Mouse (Mus musculus) ES-Bruce4 (cell line): ENCODE results near the gene Lpin2. TPM values are rescaled to one million over a fixed set of nuclear protein-coding genes. Genes with fewer than 3 reads are reported as not detected.

Source experiments
- H3K27ac ChIP-seq: 2 replicates; pipeline ENCODE4 v1.5.1; 2012; ENCODE audit warnings: low read length, inconsistent platforms; ENCODE audit not compliant: insufficient read depth
- H3K27me3 ChIP-seq: 2 replicates; pipeline ENCODE4 v1.6.1; 2012; ENCODE audit warnings: mild to moderate bottlenecking, low read length, inconsistent platforms; ENCODE audit not compliant: control insufficient read depth, poor library complexity, insufficient read depth, severe bottlenecking
- H3K36me3 ChIP-seq: 2 replicates; pipeline ENCODE4 v1.6.1; 2012; ENCODE audit warnings: inconsistent platforms, mild to moderate bottlenecking, low read length, moderate library complexity; ENCODE audit not compliant: control insufficient read depth, poor library complexity, insufficient read depth, severe bottlenecking
- H3K4me1 ChIP-seq: one replicate; pipeline ENCODE4 v1.8.1; 2011; ENCODE audit warnings: low read length; ENCODE audit not compliant: control insufficient read depth, insufficient read depth
- H3K4me3 ChIP-seq: 2 replicates; pipeline ENCODE4 v1.5.1; 2011; ENCODE audit warnings: low read depth, mild to moderate bottlenecking, low read length
- H3K9ac ChIP-seq: 2 replicates; pipeline ENCODE4 v1.6.1; 2012; ENCODE audit warnings: low read depth, mild to moderate bottlenecking, inconsistent platforms; ENCODE audit not compliant: poor library complexity, severe bottlenecking
- H3K9me3 ChIP-seq: replicated peaks from 2 replicates; pipeline ENCODE4 v1.6.1; 2012; ENCODE audit warnings: mild to moderate bottlenecking, low read length, inconsistent platforms; ENCODE audit not compliant: control insufficient read depth, poor library complexity, insufficient read depth, severe bottlenecking
- CTCF ChIP-seq: IDR thresholded peaks from one replicate; pipeline ENCODE4 v1.8.1; 2011; ENCODE audit warnings: low read depth, low read length
- EP300 ChIP-seq: IDR thresholded peaks from 2 replicates; pipeline ENCODE4 v1.6.1; 2011; ENCODE audit warnings: low read depth, low read length; ENCODE audit not compliant: insufficient read depth
- POLR2A ChIP-seq: IDR thresholded peaks from one replicate; pipeline ENCODE4 v1.8.1; 2011; ENCODE audit warnings: low read length; ENCODE audit not compliant: insufficient read depth
- polyA plus RNA-seq: library from polyadenylated mRNA; stranded (reverse); fragments of >200 nt; gene quantifications from 2 replicates; pipeline ENCODE4 v1.2.4, GENCODE M21; 2011; ENCODE audit warnings: low read depth; ENCODE audit not compliant: missing spikeins, insufficient read depth, insufficient read length

The Lpin2 gene
- polyA plus RNA-seq, 1 experiment = 19.2 TPM

DNA sequence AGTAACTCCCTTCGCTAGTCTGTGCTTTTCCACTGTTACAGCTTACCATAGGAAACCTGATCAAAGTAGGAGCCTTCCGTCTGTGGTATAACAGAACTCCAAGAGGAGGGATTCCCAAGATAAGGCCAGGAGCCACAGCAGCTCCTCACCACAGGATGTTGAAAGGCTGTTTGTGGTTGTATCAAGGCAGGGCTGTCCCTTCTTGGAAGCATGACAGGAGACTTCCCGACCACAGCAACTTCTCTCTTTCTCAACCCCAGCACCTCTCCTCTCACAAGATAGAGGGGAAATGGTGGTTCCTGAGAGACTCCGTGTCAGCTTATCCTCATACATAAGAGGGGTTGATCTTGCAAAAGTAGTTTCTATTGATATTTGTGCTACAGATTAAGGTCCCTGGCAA is 82.4 kb downstream of the Lpin2 start:
- no peak overlapping the region for H3K27ac ChIP-seq

DNA sequence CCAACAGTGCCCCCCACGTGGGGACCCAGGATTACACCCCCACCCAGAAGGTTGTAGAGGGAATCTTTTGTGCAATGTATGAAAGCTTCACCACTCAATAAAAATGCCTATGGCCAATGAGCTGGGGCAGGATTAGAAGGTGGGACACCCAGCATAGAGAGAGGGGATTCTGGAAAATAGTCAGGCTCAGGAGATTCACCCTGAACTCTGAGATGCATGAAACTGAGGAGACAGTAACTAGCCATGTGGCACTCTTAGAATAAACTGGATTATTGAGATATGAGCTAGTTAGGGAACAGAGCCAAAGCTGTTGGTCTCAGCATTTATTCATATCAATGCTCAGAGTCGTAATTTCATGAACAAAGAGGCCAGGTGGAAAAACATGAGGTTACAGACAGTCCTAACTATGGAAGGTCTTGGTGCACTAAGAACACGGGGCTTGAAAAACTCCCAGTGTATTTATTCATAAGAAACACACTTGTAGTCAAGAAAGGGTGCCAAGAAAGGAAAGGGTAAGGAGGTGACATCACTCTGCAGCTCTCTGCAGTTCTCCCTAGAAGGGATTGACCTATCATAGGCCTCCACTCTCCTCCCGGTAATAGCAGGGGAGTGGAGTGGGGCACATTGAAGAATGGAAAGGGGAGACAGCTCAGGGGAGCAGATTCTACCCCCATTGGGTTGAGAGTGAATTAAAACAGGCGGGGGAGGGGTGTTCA is 83.1 kb downstream of the Lpin2 start:
- Histone ChIP-seq H3K27me3 (no peaks in the 10 kb centered on the region), H3K36me3 (no peaks in the 10 kb centered on the region), H3K27ac (no peak overlapping the region), H3K4me3 (no peak overlapping the region), H3K9ac (no peak overlapping the region), H3K4me1 (no peaks in the 10 kb centered on the region), H3K9me3 (no peaks in the 10 kb centered on the region)
- TF ChIP-seq EP300 (no peak), CTCF (no peak), POLR2A (no peak)

More for the DNA sequence above, 82.4 kb downstream of the Lpin2 start:
- no peak overlapping the region for H3K9ac ChIP-seq
- no peaks in the 10 kb centered on the region for H3K27me3 ChIP-seq
- no peaks in the 10 kb centered on the region for H3K4me1 ChIP-seq
- TF ChIP-seq CTCF (no peak), EP300 (no peak), POLR2A (no peak)
- no peaks in the 10 kb centered on the region for H3K36me3 ChIP-seq
- H3K4me3 ChIP-seq = no peak overlapping the region
- no peaks in the 10 kb centered on the region for H3K9me3 ChIP-seq

DNA sequence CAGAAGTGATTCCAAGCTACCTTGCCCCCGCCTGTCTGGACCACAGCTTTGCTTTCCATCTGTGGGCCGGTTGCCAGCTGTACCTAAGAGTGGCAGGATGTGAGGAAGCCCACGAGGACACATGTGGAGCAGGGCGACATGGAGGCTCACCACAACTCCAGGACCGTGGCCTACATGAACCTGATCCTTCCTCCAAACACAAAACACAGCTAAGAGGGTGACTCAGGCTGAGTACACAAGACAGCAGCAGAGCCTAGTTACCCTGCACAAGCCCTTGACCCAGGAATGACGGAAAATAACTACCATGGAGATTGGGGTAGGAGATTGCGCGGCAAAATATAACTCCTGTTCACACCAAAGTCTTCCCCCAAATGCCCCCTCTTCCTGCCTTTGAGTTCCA is 85.0 kb downstream of the Lpin2 start:
- Histone ChIP-seq H3K36me3 (no peaks in the 10 kb centered on the region), H3K27me3 (no peaks in the 10 kb centered on the region), H3K4me1 (no peaks in the 10 kb centered on the region), H3K4me3 (no peak overlapping the region), H3K27ac (no peak overlapping the region), H3K9ac (no peak overlapping the region), H3K9me3 (no peaks in the 10 kb centered on the region)
- TF ChIP-seq EP300 = no peak
- no peak for TF ChIP-seq CTCF
- no peak for TF ChIP-seq POLR2A

DNA sequence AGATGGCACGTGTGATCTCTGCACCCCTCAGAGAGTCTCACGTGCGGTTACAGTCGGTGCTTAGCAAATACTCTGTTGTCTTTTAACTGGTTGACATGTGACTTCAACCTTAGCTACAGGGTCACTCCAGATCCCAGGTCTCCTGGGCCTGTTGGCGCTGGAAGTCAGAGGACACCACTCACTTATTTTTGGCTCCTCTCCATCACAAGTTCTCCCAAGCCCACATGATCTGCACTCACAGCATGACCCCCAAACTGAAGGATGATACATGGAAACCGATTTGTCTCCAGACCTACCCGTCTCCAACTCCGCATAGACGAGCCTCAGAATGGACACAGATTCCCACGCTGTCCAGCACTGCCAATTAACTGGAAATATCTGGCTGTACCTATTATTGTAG is 85.8 kb downstream of the Lpin2 start:
- Histone ChIP-seq H3K27ac (no peak overlapping the region), H3K9me3 (no peaks in the 10 kb centered on the region), H3K4me3 (no peak overlapping the region), H3K36me3 (no peaks in the 10 kb centered on the region), H3K9ac (no peak overlapping the region), H3K4me1 (no peaks in the 10 kb centered on the region), H3K27me3 (no peaks in the 10 kb centered on the region)
- TF ChIP-seq POLR2A (no peak), CTCF (no peak), EP300 (no peak)

DNA sequence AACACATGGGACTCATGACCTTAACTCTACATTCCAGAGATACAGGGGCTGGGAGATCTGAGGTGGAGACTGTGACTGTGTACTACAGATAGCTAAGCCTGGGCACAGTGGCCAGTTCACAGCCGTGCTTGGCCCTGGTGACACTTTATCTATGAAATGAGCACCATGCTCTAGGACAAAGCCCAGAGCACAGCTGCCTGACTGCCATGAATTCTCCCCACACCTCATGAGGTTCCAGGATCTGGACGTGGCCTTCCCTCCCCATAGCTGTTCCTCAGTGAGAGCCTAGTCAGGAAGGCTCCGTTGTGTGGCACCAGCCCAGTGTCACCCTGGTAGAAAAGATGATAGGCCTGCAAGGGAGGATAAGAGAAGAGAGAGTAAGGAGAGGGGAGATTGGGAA is 86.2 kb downstream of the Lpin2 start:
- no peaks in the 10 kb centered on the region for H3K27me3 ChIP-seq
- no peaks in the 10 kb centered on the region for H3K36me3 ChIP-seq
- H3K27ac ChIP-seq = no peak overlapping the region
- H3K4me3 ChIP-seq = no peak overlapping the region
- no peaks in the 10 kb centered on the region for H3K9me3 ChIP-seq
- TF ChIP-seq EP300 (no peak), CTCF (no peak), POLR2A (no peak)
- H3K4me1 ChIP-seq = no peaks in the 10 kb centered on the region
- H3K9ac ChIP-seq = no peak overlapping the region

DNA sequence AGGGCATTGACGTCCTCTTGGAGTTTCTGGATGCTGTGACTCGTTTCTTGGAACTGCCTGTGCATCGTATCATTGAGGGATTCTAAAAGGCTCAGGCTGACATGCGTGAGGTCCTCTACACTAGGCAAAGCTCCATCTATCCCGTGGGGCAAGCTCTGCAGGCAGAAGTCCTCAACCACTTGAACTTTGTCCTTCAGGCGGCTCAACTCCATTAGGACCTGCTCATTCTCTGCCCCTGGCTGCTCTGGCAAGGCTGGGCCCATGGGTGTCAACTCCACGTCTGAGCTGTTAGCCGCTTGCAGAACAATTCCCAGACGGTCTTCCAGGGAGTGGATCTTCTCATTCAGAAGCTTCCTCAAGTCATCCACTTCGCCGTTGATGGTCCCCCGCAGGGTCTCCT is 91.5 kb downstream of the Lpin2 start:
- no peaks in the 10 kb centered on the region for H3K4me1 ChIP-seq
- no peaks in the 10 kb centered on the region for H3K36me3 ChIP-seq

More for the DNA sequence above, 91.5 kb downstream of the Lpin2 start:
- H3K9ac ChIP-seq = no peak overlapping the region
- no peaks in the 10 kb centered on the region for H3K9me3 ChIP-seq
- H3K27me3 ChIP-seq = no peaks in the 10 kb centered on the region
- TF ChIP-seq EP300 (no peak), POLR2A (no peak), CTCF (no peak)
- H3K27ac ChIP-seq = no peak overlapping the region
- no peak overlapping the region for H3K4me3 ChIP-seq
